Mouse (Mus musculus): ENCODE results near the gene Tubgcp3. TPM values are rescaled to one million over a fixed set of nuclear protein-coding genes. Genes with fewer than 3 reads are reported as not detected.
"Not testable (repeated sequence)": the region's sequence is repeated elsewhere in the genome, so short reads cannot be mapped to it uniquely, and the experiment has no call there.

Gene Tubgcp3
- total RNA-seq, 1 experiment from 2014 or later, result 58.1 TPM

DNA sequence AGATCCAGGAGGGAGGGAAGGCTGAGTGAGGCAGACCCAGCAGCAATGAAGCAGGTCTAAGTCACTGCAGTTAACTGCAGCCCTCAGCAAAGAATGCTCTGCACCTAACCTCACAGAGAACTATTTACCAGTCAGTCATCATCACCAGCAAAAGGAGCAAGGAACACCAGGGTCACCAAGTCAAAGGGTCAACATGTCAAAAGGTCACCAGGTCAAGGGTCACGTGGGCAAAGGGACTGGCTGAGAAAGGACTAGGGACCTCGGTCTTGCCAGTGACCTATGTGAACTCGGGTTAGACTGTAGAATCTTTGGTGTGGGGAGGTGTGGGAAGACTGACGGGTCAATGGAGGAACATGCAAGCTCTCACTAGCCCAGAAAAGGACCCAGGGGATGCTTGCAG is 25.5 kb downstream of the Tubgcp3 start:
- ATAC-seq (ENCODE audit: extremely low read depth, insufficient number of reproducible peaks, low FRiP score, poor library complexity, severe bottlenecking), result no peak

DNA sequence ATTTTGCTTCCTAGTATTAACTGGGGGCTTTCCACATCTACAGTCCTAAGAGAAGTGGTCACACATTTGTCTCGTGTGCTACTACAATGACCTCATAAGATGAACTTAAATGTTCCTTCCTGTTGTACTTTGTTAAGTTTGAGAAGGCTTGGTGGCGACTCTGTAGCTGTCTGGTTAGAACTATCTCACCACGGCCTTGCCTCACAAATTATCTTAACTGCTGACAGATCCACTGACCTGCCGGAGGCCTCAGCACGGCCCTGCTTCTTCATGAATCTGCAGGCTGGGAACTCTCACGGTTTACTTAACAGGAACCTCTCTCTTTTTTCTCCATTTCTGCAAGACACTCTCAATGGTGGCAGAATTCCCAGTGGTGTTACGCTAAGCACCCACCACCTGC is 27.2 kb downstream of the Tubgcp3 start:
- ATAC-seq (ENCODE audit: extremely low read depth, insufficient number of reproducible peaks, low FRiP score, poor library complexity, severe bottlenecking), result no peak

DNA sequence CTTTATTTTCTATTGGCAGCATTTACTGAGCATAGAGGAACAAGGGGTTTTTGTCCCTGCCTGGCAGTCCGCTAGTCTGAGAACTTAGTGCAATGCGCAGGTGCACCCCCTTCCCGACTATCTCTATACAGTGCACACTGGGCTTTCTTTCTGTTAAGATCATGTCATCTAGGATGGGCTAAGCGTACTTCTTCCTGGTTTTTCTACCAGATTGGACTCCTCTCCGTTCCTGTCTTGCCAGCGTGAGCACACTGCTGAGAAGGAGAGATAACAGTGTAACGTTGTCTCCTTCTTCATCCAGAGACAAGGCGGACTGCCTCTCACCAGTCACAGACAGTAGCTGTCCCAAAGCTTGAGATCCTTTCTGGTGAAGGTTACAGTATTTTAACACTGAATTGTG is 27.7 kb downstream of the Tubgcp3 start:
- no peak for ATAC-seq (ENCODE audit: extremely low read depth, insufficient number of reproducible peaks, low FRiP score, poor library complexity, severe bottlenecking)

DNA sequence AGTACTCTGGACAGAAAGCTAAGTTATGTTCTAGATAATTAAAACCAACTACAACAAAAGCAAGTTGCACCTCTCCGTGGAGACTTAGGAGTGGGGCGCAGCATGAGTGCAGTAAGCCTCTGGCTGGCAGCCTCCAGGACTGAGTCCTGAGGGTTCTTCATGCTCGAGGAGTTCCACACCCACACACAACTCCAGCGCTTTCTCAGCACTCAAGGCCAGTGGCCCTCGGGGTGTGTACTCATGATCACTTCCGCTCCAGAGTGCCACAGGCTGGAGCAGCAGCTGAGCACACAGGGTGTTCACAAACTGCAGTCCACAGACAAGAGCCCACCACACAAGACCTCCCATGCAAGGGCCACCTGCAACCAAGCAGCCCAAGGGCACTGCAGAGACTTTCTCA is 30.5 kb downstream of the Tubgcp3 start:
- no peak for ATAC-seq (ENCODE audit: extremely low read depth, insufficient number of reproducible peaks, low FRiP score, poor library complexity, severe bottlenecking)

DNA sequence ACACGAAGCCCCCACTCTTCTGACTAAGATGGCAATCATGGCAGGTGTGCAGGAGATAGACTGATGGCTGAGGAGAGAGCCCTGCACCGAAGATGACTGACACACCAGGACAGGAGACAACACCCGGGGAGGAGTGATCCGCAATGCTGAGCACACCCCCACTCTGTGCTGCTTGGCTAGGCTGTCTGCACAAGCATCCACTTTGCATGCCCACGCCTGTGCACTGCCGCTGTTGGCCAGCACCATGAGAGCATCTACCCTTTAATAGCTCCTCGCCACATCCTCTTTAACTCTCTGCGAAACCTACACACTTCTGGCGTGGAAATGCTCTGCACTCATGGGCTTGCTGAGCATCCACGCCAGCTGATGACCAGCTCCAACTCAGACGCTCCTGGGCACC is 33.6 kb downstream of the Tubgcp3 start:
- peak; percentile 9; the same call in 1 of the 2 replicates for ATAC-seq (ENCODE audit: extremely low read depth, insufficient number of reproducible peaks, low FRiP score, poor library complexity, severe bottlenecking)

DNA sequence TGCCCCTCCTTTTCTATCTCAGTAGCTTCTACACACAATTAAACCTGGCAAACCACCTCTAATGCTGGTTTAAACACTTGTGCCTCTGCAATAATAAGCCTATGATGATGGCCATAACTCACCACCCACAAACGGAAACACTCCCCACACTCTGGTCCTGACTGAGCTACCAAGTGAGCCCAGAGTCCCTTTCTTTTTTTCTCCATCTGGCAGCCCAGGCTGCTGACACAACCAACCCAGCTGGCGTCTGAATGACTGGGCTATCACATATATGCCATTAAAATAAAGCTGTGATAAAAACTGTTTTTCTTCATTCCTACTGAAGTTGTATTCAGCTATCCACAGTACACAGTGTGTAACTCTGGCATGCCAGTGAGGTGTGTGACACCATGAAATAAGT is 36.7 kb downstream of the Tubgcp3 start:
- ATAC-seq (ENCODE audit: extremely low read depth, insufficient number of reproducible peaks, low FRiP score, poor library complexity, severe bottlenecking), result no peak

DNA sequence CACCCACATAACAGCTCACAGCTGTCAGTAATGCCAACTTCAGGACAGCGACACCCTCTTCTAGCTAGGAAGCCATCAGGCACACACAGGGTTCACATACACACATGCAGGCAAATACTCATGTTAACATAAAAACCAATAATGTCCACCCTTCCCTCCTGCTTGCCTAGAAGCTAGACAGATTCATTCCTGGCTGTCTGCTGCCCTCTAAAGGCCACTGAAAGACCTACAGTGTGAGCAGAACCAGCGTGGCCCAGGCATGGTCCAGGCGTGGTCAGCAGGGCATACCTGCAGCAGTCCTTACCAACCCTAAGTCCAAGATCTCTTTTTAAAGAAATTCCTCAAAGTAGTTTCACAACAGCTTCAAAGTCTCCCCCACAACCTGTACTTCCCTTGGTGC is 43.0 kb downstream of the Tubgcp3 start:
- ATAC-seq (ENCODE audit: extremely low read depth, insufficient number of reproducible peaks, low FRiP score, poor library complexity, severe bottlenecking), result no peak

DNA sequence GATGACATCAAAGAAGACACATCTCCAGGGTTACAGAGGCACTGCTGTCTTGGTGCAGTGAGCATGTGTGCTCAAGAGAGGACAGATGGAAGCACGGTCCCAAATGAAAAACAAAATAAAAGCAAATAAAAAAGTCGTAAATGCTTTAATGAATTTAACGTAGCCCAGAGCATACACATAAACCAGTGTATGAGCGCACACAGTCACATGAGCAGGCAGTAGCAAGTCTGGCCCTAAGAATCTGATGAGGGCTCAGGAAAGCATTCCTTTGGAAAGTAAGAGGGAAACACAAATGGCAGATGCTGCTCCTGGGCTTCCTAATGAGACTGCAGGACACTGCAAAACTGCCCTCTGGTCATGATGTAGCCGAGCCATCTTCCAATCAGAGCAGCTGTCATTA is 46.2 kb downstream of the Tubgcp3 start:
- ATAC-seq (ENCODE audit: extremely low read depth, insufficient number of reproducible peaks, low FRiP score, poor library complexity, severe bottlenecking), result no peak

DNA sequence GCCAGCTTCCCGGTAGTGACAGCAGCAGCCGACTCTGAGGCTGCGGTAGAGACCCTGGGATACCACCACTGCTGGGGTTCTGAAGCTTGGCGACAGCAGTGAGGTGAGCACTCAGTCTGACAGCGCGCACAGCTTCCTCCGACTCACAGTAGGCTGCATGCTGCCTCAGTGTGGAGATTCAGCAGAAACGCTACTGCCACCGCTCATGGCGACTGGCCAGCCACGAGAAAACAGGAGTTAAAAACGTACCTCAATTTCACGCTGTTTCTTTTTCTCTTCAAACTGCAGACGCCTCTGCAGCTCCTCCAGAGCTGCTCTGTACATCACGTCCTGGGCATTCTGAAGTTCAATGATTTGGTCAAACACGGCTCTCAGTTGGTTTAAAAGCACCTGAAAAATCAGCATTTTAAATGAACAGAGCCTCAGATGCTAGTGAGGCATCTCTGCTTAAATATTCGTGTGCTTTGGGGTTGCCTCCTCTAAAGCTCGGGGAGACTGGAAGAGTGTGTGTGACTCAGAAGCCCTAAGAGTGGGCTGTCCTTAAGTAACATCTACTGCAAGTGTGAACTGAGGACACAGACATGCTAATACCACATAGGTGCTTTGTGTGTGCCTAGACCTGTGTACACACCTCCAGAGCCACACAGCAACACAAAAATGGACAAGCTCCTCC is 50.4 kb downstream of the Tubgcp3 start:
- ATAC-seq (ENCODE audit: extremely low read depth, insufficient number of reproducible peaks, low FRiP score, poor library complexity, severe bottlenecking), result no peak

DNA sequence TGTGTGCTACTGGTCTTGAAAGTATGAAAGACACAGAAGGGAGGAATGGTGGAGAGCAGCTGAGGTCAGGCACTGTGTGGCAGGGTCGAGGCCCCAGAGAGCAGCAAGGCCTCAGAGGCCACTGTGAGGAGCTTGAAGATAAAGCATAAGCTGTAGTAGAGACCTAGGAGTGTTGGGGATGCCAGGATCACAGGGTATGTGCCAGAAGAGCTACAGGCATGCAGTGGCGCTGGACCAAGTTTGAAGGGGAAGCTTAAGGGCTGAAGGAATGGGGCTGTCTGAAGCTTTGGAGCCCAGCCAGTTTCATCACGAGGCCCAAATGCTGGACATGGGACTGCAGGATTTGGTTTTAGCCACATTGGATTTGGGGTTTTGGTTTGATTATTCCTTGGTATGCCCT is 54.7 kb downstream of the Tubgcp3 start:
- not testable (repeated sequence) for ATAC-seq (ENCODE audit: extremely low read depth, insufficient number of reproducible peaks, low FRiP score, poor library complexity, severe bottlenecking)

DNA sequence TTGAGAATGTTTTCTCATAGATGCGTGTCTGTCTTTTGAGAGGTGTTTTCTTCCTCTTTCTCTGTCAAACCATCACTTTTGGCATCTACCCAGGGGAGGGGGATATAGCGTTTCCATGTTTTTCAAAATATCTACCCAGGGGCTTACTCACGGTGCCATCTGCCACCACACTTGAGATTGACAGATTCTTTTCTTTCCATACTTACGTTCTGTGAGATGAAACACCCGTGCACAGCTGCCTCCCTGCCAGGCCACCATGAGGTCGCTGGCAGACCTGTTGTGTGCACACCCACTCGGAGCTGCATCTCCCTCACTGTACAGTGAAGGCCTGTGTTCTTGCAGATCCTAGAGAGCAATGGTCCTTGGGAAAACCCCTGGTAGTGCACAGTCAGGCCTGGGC is 58.8 kb downstream of the Tubgcp3 start:
- no peak for ATAC-seq (ENCODE audit: extremely low read depth, insufficient number of reproducible peaks, low FRiP score, poor library complexity, severe bottlenecking)

DNA sequence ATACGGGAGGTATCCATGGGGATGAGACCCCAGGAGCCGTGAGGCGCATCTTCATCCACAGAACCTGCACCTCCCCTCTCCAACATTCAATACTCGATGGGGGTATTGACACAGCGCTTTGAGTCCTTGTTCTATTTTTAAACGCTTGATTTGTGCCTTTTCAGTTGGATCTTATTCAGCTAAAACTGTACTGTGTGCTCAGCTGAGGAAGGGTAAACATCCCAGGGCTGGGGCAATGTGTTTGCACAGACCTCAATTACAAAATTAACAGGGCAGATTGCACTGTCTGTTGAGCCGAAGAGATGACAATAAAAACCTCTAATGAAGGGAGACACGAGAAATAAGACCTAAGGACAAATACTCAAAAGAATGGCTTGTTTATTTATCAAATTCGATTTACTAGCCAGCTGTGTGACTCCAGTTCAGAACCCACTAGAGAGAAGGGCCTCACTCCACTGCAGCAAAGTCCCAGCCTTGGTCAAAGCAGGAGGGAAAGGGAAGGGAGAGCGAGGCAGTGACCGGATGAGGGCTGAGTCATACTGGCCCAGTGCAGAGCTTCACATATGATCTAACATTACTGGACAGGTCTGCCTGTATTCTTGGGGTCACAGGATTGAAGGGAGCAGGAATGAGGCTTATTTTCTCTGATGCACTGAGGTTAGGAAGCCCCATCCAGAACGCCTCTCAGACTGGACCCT is 62.1 kb downstream of the Tubgcp3 start:
- ATAC-seq (ENCODE audit: extremely low read depth, insufficient number of reproducible peaks, low FRiP score, poor library complexity, severe bottlenecking), result no peak

DNA sequence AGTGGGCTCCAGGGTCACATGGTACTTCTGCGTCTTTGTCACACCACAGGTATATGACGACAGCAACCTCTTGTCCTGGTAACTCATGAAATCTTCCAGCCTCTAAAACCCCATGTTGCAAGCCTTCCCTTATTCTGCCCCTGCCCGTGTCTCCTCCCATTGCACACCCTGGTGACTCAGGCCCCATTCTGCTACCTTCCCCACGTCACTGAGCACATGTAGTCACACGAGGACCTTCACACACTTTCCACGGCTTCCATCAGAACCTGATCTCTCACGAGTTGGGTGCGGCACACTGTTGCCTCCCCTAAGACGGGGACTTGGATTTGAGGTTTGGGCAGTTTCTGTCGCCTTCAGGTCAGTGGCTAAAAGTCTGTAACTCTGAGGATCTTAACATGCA is 63.2 kb downstream of the Tubgcp3 start:
- ATAC-seq (ENCODE audit: extremely low read depth, insufficient number of reproducible peaks, low FRiP score, poor library complexity, severe bottlenecking), result no peak

DNA sequence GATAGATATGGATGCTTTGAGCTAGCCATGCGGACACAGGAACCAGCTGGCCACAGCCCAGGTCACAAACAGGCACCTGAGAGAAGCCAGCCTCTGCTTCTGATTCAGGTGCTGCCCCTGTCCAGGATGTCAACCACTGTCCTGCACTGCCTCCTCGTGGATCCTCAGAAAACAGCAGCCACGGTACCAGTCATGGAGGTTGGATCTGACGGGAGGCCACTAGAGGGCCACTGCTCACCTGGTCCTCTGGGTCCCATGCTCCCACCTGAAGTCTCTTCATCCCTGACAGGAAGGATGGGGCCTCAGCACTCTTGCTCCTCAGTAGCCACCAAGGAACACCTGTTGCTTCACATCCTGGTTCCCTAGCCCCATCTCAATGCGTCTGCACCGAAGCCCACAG is 64.8 kb downstream of the Tubgcp3 start:
- ATAC-seq (ENCODE audit: extremely low read depth, insufficient number of reproducible peaks, low FRiP score, poor library complexity, severe bottlenecking), result peak; percentile 53; the same call in 1 of the 2 replicates

DNA sequence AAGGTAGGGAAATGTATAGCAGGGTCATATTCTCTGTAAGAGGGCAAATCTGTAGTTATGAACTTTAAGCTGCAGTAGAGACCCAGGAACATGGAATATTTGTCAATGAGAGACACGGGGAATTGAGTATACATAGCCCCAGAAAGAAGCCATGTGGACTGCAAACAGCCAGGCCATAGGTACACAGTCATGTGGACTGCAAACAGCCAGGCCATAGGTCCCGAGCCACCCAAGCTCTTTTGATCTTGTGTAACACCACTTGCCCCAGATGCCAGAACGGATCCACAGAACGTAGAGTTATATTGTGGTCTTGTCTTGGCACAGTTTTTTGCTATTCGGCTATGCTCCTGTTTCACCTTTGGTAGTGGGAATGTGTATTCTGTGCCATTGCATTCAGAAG is 88.3 kb downstream of the Tubgcp3 start:
- ATAC-seq (ENCODE audit: extremely low read depth, insufficient number of reproducible peaks, low FRiP score, poor library complexity, severe bottlenecking), result no peak

DNA sequence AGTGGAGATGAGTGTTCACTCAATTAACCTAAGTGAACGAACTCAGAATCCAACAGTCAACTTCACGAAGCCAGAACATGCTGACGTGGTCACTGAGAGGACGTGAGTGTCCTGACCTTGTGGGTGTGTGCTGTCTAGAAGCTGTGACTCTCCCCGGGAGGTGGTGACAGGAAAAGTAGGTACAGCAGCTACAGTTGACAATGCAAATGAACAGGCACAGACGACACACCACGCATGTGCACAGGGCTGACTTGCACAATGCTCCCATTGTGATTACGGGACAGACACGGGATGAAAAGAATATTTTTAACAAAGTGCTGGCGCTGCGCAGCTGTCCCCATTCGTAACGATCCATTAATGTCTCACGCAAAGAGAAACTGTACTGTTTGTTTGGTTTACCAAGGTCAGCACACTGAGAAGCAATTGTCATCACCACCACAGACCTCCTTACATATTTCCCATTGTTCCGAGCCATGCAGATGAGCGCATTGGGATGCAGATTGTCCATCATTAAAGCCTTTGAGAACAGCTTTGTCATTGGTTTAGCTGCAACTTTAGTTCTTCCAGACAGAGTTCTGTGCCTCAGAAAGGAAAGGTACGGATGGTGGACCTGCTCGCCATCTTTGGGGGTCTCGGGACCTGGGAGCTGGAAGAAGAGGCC is 92.6 kb downstream of the Tubgcp3 start:
- ATAC-seq (ENCODE audit: extremely low read depth, insufficient number of reproducible peaks, low FRiP score, poor library complexity, severe bottlenecking), result not testable (repeated sequence)

DNA sequence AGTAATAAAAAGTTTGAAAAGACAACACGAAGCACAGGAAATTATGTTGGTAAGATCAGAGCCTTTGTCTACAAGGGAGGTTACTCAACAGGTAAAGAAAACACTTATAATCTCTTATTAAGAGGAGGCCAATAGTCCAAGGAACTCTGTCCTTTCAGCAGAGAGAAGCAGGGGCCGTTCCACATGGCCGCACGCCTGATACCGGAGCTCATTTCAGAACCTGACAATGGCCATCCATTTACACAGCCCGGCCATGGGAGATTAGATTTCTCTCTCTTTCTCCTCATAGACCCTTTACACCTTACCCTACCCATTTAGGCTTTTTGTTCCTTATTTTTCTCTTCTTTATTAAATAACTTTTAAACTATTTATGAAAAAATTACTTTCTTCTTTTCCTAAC is 95.3 kb downstream of the Tubgcp3 start:
- ATAC-seq (ENCODE audit: extremely low read depth, insufficient number of reproducible peaks, low FRiP score, poor library complexity, severe bottlenecking), result no peak

DNA sequence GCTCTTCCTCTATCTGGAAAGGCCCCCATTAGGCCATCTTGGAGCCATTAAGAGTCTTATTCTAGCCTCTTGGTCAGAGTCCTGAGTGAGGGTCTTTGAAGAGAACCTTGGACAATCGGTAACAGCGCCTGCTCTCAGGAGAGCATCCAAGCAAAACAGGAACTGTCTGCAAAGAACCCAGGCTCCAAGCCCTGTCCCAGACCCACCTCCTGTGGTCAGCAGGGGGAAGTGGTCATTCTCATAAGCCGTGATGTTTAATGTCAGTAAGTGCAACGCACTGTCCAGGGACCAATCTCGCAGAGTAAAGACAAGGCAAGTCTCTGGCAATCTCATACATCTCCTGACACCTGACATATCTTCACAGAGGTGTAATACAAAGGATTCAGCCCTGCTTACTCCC is 96.0 kb downstream of the Tubgcp3 start:
- ATAC-seq (ENCODE audit: extremely low read depth, insufficient number of reproducible peaks, low FRiP score, poor library complexity, severe bottlenecking), result no peak

DNA sequence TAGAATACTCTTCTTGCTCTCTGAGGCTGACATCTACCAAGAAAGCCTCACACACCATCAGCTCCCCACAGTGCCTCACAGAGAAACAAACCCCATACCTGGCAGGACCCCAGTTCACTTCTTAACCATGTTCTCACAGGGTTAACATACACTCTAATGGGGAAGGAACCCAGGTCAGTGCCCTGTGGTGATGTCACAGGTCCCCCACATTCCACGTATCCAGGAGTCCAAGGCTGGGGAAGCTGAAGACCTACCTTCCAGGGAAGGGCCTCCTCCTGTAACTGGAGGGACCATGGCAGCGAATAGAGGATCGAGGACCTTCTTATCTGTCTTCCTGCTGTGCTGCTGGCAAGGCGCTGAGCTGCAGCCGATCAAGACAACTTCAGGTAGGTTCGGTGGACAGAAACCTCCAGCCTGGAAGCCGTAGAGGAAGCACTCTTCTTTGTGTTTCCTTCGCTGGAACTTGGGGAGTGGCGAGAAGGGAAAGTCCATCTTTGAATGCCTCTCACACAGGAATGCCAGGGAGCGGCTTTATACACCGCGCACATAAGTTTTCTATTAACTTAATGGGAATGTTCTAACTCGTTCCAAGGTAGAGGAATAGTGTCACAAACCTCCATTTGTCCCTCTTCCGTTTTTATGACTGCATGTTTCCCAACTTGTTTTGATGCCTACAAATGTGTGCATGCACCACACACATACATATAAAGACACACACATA is 99.1 kb downstream of the Tubgcp3 start, which contains the start of gene Spaca7:
Spaca7 (plus strand) TSS at position 216 of the 721 bp plus-strand sequence.
- no peak for ATAC-seq (ENCODE audit: extremely low read depth, insufficient number of reproducible peaks, low FRiP score, poor library complexity, severe bottlenecking)

DNA sequence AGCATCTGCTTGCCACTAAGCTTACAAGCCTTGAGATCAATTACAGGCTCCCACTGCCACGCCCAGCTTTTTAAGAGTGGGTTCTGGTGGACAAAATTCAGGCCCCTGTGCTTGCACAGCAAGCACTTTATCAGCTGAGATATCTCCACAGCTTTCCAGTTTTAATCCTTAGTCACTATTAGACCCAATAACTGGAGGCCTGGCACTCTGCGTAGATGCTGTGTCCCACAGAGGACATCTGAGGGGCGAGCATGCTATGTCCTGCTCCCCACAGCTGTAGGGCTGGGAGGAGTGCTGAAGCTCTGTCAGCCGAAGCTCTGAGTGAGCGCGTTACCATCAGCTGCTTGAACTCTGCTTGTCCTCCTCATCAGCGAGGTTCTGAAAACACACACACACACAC is 105.5 kb downstream of the Tubgcp3 start:
- ATAC-seq (ENCODE audit: extremely low read depth, insufficient number of reproducible peaks, low FRiP score, poor library complexity, severe bottlenecking), result no peak

Data from neutrophil, adult 5-6 weeks (primary cell).